Mouse (Mus musculus) forebrain, embryonic 12.5 days (tissue): ENCODE measurements around the gene U2surp. TPM values are rescaled to one million over a fixed set of nuclear protein-coding genes. Genes with fewer than 3 reads are reported as not detected.

Experiments
- ATAC-seq: fragments of 200-750 bp; cut with Nextera tagmentation; 2 replicates; pipeline ENCODE4 v1.8.0; 2017; ENCODE audit warnings: moderate TSS enrichment; ENCODE audit not compliant: low FRiP score
- H3K27ac ChIP-seq: fragments of 300-500 bp; sonication (generic); 2 replicates; pipeline ENCODE4 v1.5.1; 2016; ENCODE audit warnings: mild to moderate bottlenecking
- H3K27me3 ChIP-seq: fragments of 300-500 bp; sonication (generic); 2 replicates; pipeline ENCODE4 v1.6.1; 2016; ENCODE audit warnings: mild to moderate bottlenecking
- H3K36me3 ChIP-seq: fragments of 300-500 bp; sonication (generic); replicated peaks from 2 replicates; pipeline ENCODE4 v1.6.1; 2016; ENCODE audit warnings: mild to moderate bottlenecking
- H3K4me1 ChIP-seq: fragments of 300-500 bp; sonication (generic); 2 replicates; pipeline ENCODE4 v1.6.1; 2016
- H3K4me2 ChIP-seq: fragments of 300-500 bp; sonication (generic); 2 replicates; pipeline ENCODE4 v1.6.1; 2016; ENCODE audit warnings: mild to moderate bottlenecking, moderate library complexity
- H3K4me3 ChIP-seq: fragments of 300-500 bp; sonication (generic); replicated peaks from 2 replicates; pipeline ENCODE4 v1.5.1; 2016; ENCODE audit warnings: mild to moderate bottlenecking
- H3K9ac ChIP-seq: fragments of 300-500 bp; sonication (generic); 2 replicates; pipeline ENCODE4 v1.6.1; 2016; ENCODE audit warnings: mild to moderate bottlenecking
- H3K9me3 ChIP-seq: fragments of 300-500 bp; sonication (generic); 2 replicates; pipeline ENCODE4 v1.6.1; 2016
- WGBS: fragments of 180-500 bp; shearing (Covaris S2); methylation state at CpG from one replicate; pipeline ENCODE4 v1.1.7; 2016; 5-methylcytosine and 5-hydroxymethylcytosine counted together
- polyA plus RNA-seq: library from polyadenylated mRNA; unstranded; fragments of >200 nt; fragmentation: Nextera tagmentation; extraction: Ambion mirVana; gene quantifications from 2 replicates; pipeline ENCODE4 v1.2.1, GENCODE M21; 2016

Gene U2surp
- 181 and 204 TPM in 2 replicates for polyA plus RNA-seq

- under 1% methylated on average over 74 of the region's 74 CpGs for WGBS
- Histone ChIP-seq H3K4me3 (peak within 1 kb of the TSS; percentile 96), H3K9me3 (no peaks in the 10 kb centered on the region), H3K9ac (peak within 1 kb of the TSS; percentile 95), H3K36me3 (no peaks in the 10 kb centered on the region), H3K4me1 (peaks cover 16% of the 10 kb centered on the region), H3K4me2 (peak within 1 kb of the TSS; percentile 93), H3K27ac (peak within 1 kb of the TSS; percentile 84), H3K27me3 (no peaks in the 10 kb centered on the region)
- peak; percentile 96 for ATAC-seq
Observed at GRCm38 (mm10) chr9:95511472-95512330, at the start of gene U2surp. Gene U2surp (minus strand): TSS chr9:95511996.

GRCm38 (mm10) chr9:95559936-95560735 is 48.3 kb upstream of the U2surp start:
- no peaks in the 10 kb centered on the region for H3K9me3 ChIP-seq
- H3K36me3 ChIP-seq = no peaks in the 10 kb centered on the region
- H3K27me3 ChIP-seq = peaks cover 74% of the 10 kb centered on the region
- peak overlapping the region; percentile 65 for H3K4me3 ChIP-seq
- no peak overlapping the region for H3K27ac ChIP-seq
- peak overlapping the region; percentile 75 for H3K9ac ChIP-seq
- peak overlapping the region; percentile 97 for H3K4me2 ChIP-seq
- H3K4me1 ChIP-seq = peaks cover 18% of the 10 kb centered on the region
- 15% methylated on average over 78 of the region's 78 CpGs for WGBS
- ATAC-seq = peak; percentile 77

GRCm38 (mm10) chr9:95559059-95559935 is 47.5 kb upstream of the U2surp start, which contains the start of gene Paqr9:
Gene Paqr9 (plus strand): TSS chr9:95559657.
- H3K9me3 ChIP-seq = no peaks in the 10 kb centered on the region
- WGBS = under 1% methylated on average over 55 of the region's 118 CpGs
- H3K27me3 ChIP-seq = peaks cover 73% of the 10 kb centered on the region
- H3K4me1 ChIP-seq = peaks cover 18% of the 10 kb centered on the region
- no peak within 1 kb of the TSS for H3K27ac ChIP-seq
- no peaks in the 10 kb centered on the region for H3K36me3 ChIP-seq
- ATAC-seq = peak; percentile 76
- peak within 1 kb of the TSS; percentile 65 for H3K4me3 ChIP-seq
- peak within 1 kb of the TSS; percentile 75 for H3K9ac ChIP-seq
- peak within 1 kb of the TSS; percentile 97 for H3K4me2 ChIP-seq

GRCm38 (mm10) chr9:95558726-95559058 is 46.9 kb upstream of the U2surp start:
- no peaks in the 10 kb centered on the region for H3K9me3 ChIP-seq
- H3K27me3 ChIP-seq = peaks cover 67% of the 10 kb centered on the region
- H3K4me3 ChIP-seq = peak overlapping the region; percentile 65
- no peaks in the 10 kb centered on the region for H3K36me3 ChIP-seq
- no peak overlapping the region for H3K27ac ChIP-seq
- ATAC-seq = no peak
- WGBS = 9% methylated on average over 11 of the region's 11 CpGs
- no peak overlapping the region for H3K9ac ChIP-seq
- H3K4me2 ChIP-seq = peak overlapping the region; percentile 97
- H3K4me1 ChIP-seq = peaks cover 18% of the 10 kb centered on the region

GRCm38 (mm10) chr9:95557722-95558121 is 45.9 kb upstream of the U2surp start:
- Histone ChIP-seq H3K4me3 (no peak overlapping the region), H3K9me3 (no peaks in the 10 kb centered on the region), H3K36me3 (no peaks in the 10 kb centered on the region), H3K27me3 (peaks cover 66% of the 10 kb centered on the region), H3K4me1 (peaks cover 18% of the 10 kb centered on the region), H3K4me2 (no peak overlapping the region), H3K27ac (no peak overlapping the region), H3K9ac (no peak overlapping the region)
- WGBS = 70% methylated on average over 6 of the region's 6 CpGs
- no peak for ATAC-seq

GRCm38 (mm10) chr9:95556067-95556512 is 44.3 kb upstream of the U2surp start:
- no peaks in the 10 kb centered on the region for H3K36me3 ChIP-seq
- no peaks in the 10 kb centered on the region for H3K9me3 ChIP-seq
- H3K4me2 ChIP-seq = no peak overlapping the region
- peaks cover 52% of the 10 kb centered on the region for H3K27me3 ChIP-seq
- no peak for ATAC-seq
- no peak overlapping the region for H3K9ac ChIP-seq
- H3K4me1 ChIP-seq = peaks cover 18% of the 10 kb centered on the region
- WGBS = 88% methylated on average over 4 of the region's 4 CpGs
- no peak overlapping the region for H3K4me3 ChIP-seq
- H3K27ac ChIP-seq = no peak overlapping the region

GRCm38 (mm10) chr9:95555233-95555740 is 43.5 kb upstream of the U2surp start:
- peaks cover 44% of the 10 kb centered on the region for H3K27me3 ChIP-seq
- no peak overlapping the region for H3K9ac ChIP-seq
- no peaks in the 10 kb centered on the region for H3K36me3 ChIP-seq
- no peak for ATAC-seq
- H3K9me3 ChIP-seq = no peaks in the 10 kb centered on the region
- no peak overlapping the region for H3K4me2 ChIP-seq
- H3K4me1 ChIP-seq = peaks cover 14% of the 10 kb centered on the region
- no peak overlapping the region for H3K4me3 ChIP-seq
- 56% methylated on average over 5 of the region's 5 CpGs for WGBS
- H3K27ac ChIP-seq = no peak overlapping the region

- H3K4me2 ChIP-seq = no peak overlapping the region
- ATAC-seq = no peak
- no peak overlapping the region for H3K9ac ChIP-seq
- peaks cover 36% of the 10 kb centered on the region for H3K27me3 ChIP-seq
- H3K4me3 ChIP-seq = no peak overlapping the region
- no peaks in the 10 kb centered on the region for H3K9me3 ChIP-seq
- no peak overlapping the region for H3K27ac ChIP-seq
- no peaks in the 10 kb centered on the region for H3K36me3 ChIP-seq
- peaks cover 8% of the 10 kb centered on the region; the same call in 1 of the 2 replicates for H3K4me1 ChIP-seq
- WGBS = 86% methylated on average over 18 of the region's 18 CpGs
Observed at GRCm38 (mm10) chr9:95554231-95555221, 42.7 kb upstream of the U2surp start.

GRCm38 (mm10) chr9:95552175-95552705 is 40.4 kb upstream of the U2surp start:
- Histone ChIP-seq H3K4me1 (no peaks in the 10 kb centered on the region), H3K9ac (no peak overlapping the region), H3K27me3 (peaks cover 22% of the 10 kb centered on the region), H3K36me3 (no peaks in the 10 kb centered on the region), H3K27ac (no peak overlapping the region), H3K9me3 (no peaks in the 10 kb centered on the region), H3K4me2 (no peak overlapping the region), H3K4me3 (no peak overlapping the region)
- no peak for ATAC-seq
- WGBS = 69% methylated on average over 10 of the region's 10 CpGs

- Histone ChIP-seq H3K27ac (no peak overlapping the region), H3K4me2 (no peak overlapping the region)
- WGBS = 77% methylated on average over 9 of the region's 9 CpGs
Observed at GRCm38 (mm10) chr9:95550856-95551774, 39.3 kb upstream of the U2surp start.

More at GRCm38 (mm10) chr9:95550856-95551774, 39.3 kb upstream of the U2surp start:
- H3K36me3 ChIP-seq = no peaks in the 10 kb centered on the region
- no peaks in the 10 kb centered on the region for H3K4me1 ChIP-seq
- no peaks in the 10 kb centered on the region for H3K9me3 ChIP-seq
- no peak for ATAC-seq
- H3K27me3 ChIP-seq = peaks cover 13% of the 10 kb centered on the region
- H3K4me3 ChIP-seq = no peak overlapping the region
- H3K9ac ChIP-seq = no peak overlapping the region
